Mouse (Mus musculus): ENCODE measurements around the gene Psmd1. TPM values are rescaled to one million over a fixed set of nuclear protein-coding genes. Genes with fewer than 3 reads are reported as not detected.

Psmd1 gene
- polyA plus RNA-seq, 1 experiment from 2014 or later, result 184 TPM

- Histone ChIP-seq H3K4me3 (no peak overlapping the region), H3K27ac (no peak overlapping the region), H3K4me1 (replicated peaks) (no peaks in the 10 kb centered on the region), H3K27me3 (ENCODE audit: insufficient read depth, poor library complexity, severe bottlenecking) (no peaks in the 10 kb centered on the region), H3K36me3 (peaks cover 24% of the 10 kb centered on the region), H3K9me3 (no peaks in the 10 kb centered on the region)
- WGBS, result 90% methylated on average over 4 of the region's 4 CpGs
- no peak for DNase-seq (ENCODE audit: low spot score)
These were observed 119.5 kb downstream of the Psmd1 start for GRCm38 (mm10) chr1:86183577-86184263.

- DNase-seq (ENCODE audit: low spot score), result no peak
- no peak overlapping the region for H3K4me3 ChIP-seq
- no peaks in the 10 kb centered on the region for H3K27me3 ChIP-seq (ENCODE audit: insufficient read depth, poor library complexity, severe bottlenecking)
- H3K4me1 ChIP-seq (replicated peaks), result no peaks in the 10 kb centered on the region
- no peak overlapping the region for H3K27ac ChIP-seq
- H3K36me3 ChIP-seq, result peaks cover 41% of the 10 kb centered on the region
- 88% methylated on average over 7 of the region's 7 CpGs for WGBS
- H3K9me3 ChIP-seq, result no peaks in the 10 kb centered on the region
These were observed 122.6 kb downstream of the Psmd1 start for GRCm38 (mm10) chr1:86186762-86187161.

GRCm38 (mm10) chr1:86187856-86188255 is 123.7 kb downstream of the Psmd1 start:
- peaks cover 47% of the 10 kb centered on the region for H3K36me3 ChIP-seq
- DNase-seq (ENCODE audit: low spot score), result no peak
- H3K27ac ChIP-seq, result no peak overlapping the region
- H3K9me3 ChIP-seq, result no peaks in the 10 kb centered on the region
- H3K4me3 ChIP-seq, result no peak overlapping the region
- WGBS, result 79% methylated on average over 2 of the region's 2 CpGs
- no peaks in the 10 kb centered on the region for H3K27me3 ChIP-seq (ENCODE audit: insufficient read depth, poor library complexity, severe bottlenecking)
- H3K4me1 ChIP-seq (replicated peaks), result no peaks in the 10 kb centered on the region

GRCm38 (mm10) chr1:86188271-86188670 is 124.1 kb downstream of the Psmd1 start:
- H3K4me3 ChIP-seq, result no peak overlapping the region
- no peaks in the 10 kb centered on the region for H3K4me1 ChIP-seq (replicated peaks)
- peaks cover 45% of the 10 kb centered on the region for H3K36me3 ChIP-seq
- WGBS, result 89% methylated on average over 2 of the region's 2 CpGs
- no peaks in the 10 kb centered on the region for H3K9me3 ChIP-seq
- no peaks in the 10 kb centered on the region for H3K27me3 ChIP-seq (ENCODE audit: insufficient read depth, poor library complexity, severe bottlenecking)
- DNase-seq (ENCODE audit: low spot score), result no peak
- H3K27ac ChIP-seq, result no peak overlapping the region

Other genes with a start within 250 kb of the Psmd1 start
- gene Itm2c, start 170.1 kb upstream of the Psmd1 start, polyA plus RNA-seq (2016; fragmentation: Nextera tagmentation; extraction: Ambion mirVana), result 146 and 151 TPM in 2 replicates
- 0.43 and 0.51 TPM in 2 replicates for gene 4933407L21Rik, start 135.9 kb upstream of the Psmd1 start, polyA plus RNA-seq (2016; fragmentation: Nextera tagmentation; extraction: Ambion mirVana)
- not detected in 2 replicates for gene Gpr55, start 103.4 kb upstream of the Psmd1 start, polyA plus RNA-seq (2016; fragmentation: Nextera tagmentation; extraction: Ambion mirVana)
- gene Spata3, start 47.6 kb upstream of the Psmd1 start, polyA plus RNA-seq (2016; fragmentation: Nextera tagmentation; extraction: Ambion mirVana), result not detected in 2 replicates
- gene 2810459M11Rik, start 18.5 kb upstream of the Psmd1 start, polyA plus RNA-seq (2016; fragmentation: Nextera tagmentation; extraction: Ambion mirVana), result 0.19 and 0.25 TPM in 2 replicates
- 0.10 and 0.35 TPM in 2 replicates for gene Htr2b, start 47.6 kb downstream of the Psmd1 start, polyA plus RNA-seq (2016; fragmentation: Nextera tagmentation; extraction: Ambion mirVana)
- gene Gm21972, start 69.2 kb downstream of the Psmd1 start, polyA plus RNA-seq (2016; fragmentation: Nextera tagmentation; extraction: Ambion mirVana), result not detected in 2 replicates
- 38.7 and 39.3 TPM in 2 replicates for gene Armc9, start 90.4 kb downstream of the Psmd1 start, polyA plus RNA-seq (2016; fragmentation: Nextera tagmentation; extraction: Ambion mirVana)
- 3.4 and 4.0 TPM in 2 replicates for gene B3gnt7, start 238.4 kb downstream of the Psmd1 start, polyA plus RNA-seq (2016; fragmentation: Nextera tagmentation; extraction: Ambion mirVana)

Data from hindbrain, embryonic 10.5 days (tissue).